Mouse (Mus musculus): Measurements from ENCODE around the gene Syt6.

- TF ChIP-seq POLR2A (IDR thresholded peaks at IDR 0.05; ENCODE audit: control insufficient read depth, extremely low read depth, insufficient read depth, low read length, poor library complexity) (no peak), CTCF (IDR thresholded peaks at IDR 0.05; ENCODE audit: borderline replicate concordance, control insufficient read depth, extremely low read depth, insufficient read depth, low read length, poor library complexity) (no peak)
Observed at GRCm38 (mm10) chr3:103689043-103689442, 114.0 kb downstream of the Syt6 start.
